Mouse (Mus musculus) forebrain, postnatal 0 days (tissue): ENCODE results near the gene Cnih3. TPM values are rescaled to one million over a fixed set of nuclear protein-coding genes. Genes with fewer than 3 reads are reported as not detected.
A peak's percentile ranks its signal among the peaks of the same experiment; 100 is the strongest.

Experiments
- ATAC-seq: fragments of 200-750 bp; cut with Nextera tagmentation; 2 replicates; pipeline ENCODE4 v1.8.0; 2017; ENCODE audit warnings: mild to moderate bottlenecking, moderate library complexity
- DNase-seq: peaks from one replicate; pipeline ENCODE4 v3.0.0-alpha.2; 2015
- H3K27ac ChIP-seq: fragments of 300-500 bp; sonication (generic); 2 replicates; pipeline ENCODE4 v1.5.1; 2014; ENCODE audit warnings: low read depth, mild to moderate bottlenecking, antibody characterized with exemption, low read length, moderate library complexity, mixed read lengths
- H3K27me3 ChIP-seq: fragments of 300-500 bp; sonication (generic); 2 replicates; pipeline ENCODE4 v1.6.1; 2014; ENCODE audit warnings: mild to moderate bottlenecking, low read length, mixed read lengths; ENCODE audit not compliant: insufficient read depth
- H3K36me3 ChIP-seq: fragments of 300-500 bp; sonication (generic); 2 replicates; pipeline ENCODE4 v1.6.1; 2014; ENCODE audit warnings: mild to moderate bottlenecking, moderate library complexity; ENCODE audit not compliant: insufficient read depth
- H3K4me1 ChIP-seq: fragments of 300-500 bp; sonication (generic); 2 replicates; pipeline ENCODE4 v1.6.1; 2014; ENCODE audit warnings: antibody characterized with exemption; ENCODE audit not compliant: insufficient read depth
- H3K4me2 ChIP-seq: fragments of 300-500 bp; sonication (generic); 2 replicates; pipeline ENCODE4 v1.6.1; 2014; ENCODE audit warnings: low read depth, mild to moderate bottlenecking, moderate library complexity
- H3K4me3 ChIP-seq: fragments of 300-500 bp; sonication (generic); 2 replicates; pipeline ENCODE4 v1.5.1; 2014; ENCODE audit warnings: low read depth, low read length, mixed read lengths
- H3K9ac ChIP-seq: fragments of 300-500 bp; sonication (generic); 2 replicates; pipeline ENCODE4 v1.6.1; 2014; ENCODE audit warnings: mild to moderate bottlenecking
- H3K9me3 ChIP-seq: fragments of 300-500 bp; sonication (generic); 2 replicates; pipeline ENCODE4 v1.6.1; 2016; ENCODE audit warnings: low read length
- CTCF ChIP-seq: sonication (generic); IDR thresholded peaks from 2 replicates; pipeline ENCODE4 v1.5.1; 2016; ENCODE audit warnings: antibody characterized with exemption, control low read depth, low read depth
- WGBS: fragments of 180-500 bp; shearing (Covaris S2); extraction: QIAGEN DNeasy Blood & Tissue Kit; methylation state at CpG from one replicate; pipeline ENCODE4 v1.1.7; 2014; 5-methylcytosine and 5-hydroxymethylcytosine counted together
- polyA plus RNA-seq: library from polyadenylated mRNA; unstranded; fragments of >200 nt; fragmentation: Nextera tagmentation; extraction: Ambion mirVana; gene quantifications from 2 replicates; pipeline ENCODE4 v1.2.1, GENCODE M21; 2015
- total RNA-seq: library from RNA; depleted of rRNA; stranded (reverse); fragments of >200 nt; gene quantifications from 2 replicates; pipeline ENCODE4 v1.2.3, GENCODE M21; 2014

The Cnih3 gene
- total and polyA plus RNA-seq, 2 experiments from 2014 or later, result 49.3 to 62.4 TPM

DNA sequence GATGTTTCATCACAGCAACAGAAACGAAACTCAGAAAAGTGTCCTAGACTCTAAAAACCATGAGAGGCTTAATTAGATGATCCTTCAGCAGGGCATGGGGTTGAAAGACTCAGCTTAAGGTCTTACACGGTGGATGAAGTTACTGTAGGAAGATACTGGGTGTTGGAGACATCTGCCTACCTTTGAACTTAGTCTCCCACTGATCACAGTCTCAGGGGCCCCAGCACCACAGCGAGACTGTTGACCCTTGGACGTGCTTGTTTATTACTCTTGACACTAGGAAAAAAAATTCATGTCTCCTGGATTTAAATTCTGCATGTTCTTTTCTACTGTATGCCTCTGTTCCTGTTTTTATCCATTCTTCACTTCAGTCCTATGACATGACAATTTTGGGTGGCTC lies 11.6 kb downstream of the Cnih3 start:
- Histone ChIP-seq H3K27ac (no peak overlapping the region), H3K4me2 (no peak overlapping the region), H3K4me3 (no peak overlapping the region), H3K9me3 (0 out of 2 replicates have a peak, but pooled peaks cover 3% of the 10 kb centered on the region), H3K36me3 (no peaks in the 10 kb centered on the region), H3K4me1 (0 out of 2 replicates have a peak, but pooled peaks cover 9% of the 10 kb centered on the region), H3K27me3 (no peaks in the 10 kb centered on the region), H3K9ac (no peak overlapping the region)
- WGBS, result 83% methylated on average over 4 of the region's 4 CpGs
- no peak for TF ChIP-seq CTCF
- ATAC-seq (no peak), DNase-seq (no peak)

DNA sequence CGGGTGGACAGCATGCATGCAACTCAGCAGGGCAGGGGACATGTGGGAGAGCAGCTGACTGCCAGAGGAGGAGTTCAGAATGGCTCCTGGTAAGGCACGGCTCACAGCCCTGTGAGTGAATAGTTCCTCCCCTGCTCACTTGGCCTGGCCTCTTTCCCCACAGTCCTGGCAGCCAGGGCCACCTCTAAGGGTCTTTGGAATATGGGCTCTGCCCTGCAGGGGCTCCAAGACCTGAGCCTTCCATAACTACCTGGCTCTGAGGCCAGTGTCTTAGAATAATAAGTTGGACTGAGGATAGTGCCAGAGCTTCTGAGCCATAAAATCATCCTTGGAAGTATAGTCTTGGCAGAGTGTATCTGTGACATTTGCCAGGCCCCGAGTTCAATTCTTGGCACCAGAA lies 12.9 kb downstream of the Cnih3 start:
- no peak for TF ChIP-seq CTCF

DNA sequence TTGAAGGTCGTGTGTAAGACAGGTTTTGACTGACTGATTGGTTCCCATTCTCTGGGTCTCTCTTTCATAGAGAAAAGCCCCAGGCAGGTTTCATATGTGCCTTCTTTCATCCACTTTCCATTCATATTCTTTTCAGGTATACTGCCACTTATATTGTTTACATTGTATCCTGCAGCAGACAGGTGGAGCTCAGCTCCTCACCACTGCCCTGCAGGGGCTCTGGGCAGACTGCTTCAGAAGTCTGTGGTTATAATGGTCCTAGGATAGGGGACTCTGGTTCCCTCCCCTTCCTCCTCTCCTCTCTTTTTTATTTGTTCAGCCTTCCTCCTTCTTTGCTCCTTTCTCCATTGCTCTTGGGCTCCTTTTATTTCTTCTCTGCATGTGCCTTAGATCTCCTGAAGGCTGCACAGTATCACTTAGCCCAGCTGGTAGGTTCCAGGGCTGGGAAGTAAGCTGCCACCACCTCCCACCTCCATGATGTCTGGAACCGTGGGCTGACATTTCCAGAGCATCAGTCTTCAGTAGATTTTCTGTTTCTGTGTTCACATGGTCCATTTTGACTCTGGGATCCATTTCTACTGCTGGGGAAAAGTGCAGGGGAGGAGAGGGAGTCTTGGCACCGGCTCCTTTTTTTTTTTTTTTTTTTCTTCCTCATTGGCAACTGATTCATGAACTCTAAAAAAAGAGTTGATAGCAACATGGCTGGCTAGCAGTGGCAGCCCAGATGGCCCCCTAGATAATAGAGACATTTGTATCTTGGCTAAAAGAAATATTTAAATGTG lies 16.6 kb downstream of the Cnih3 start:
- Histone ChIP-seq H3K4me3 (no peak overlapping the region), H3K27me3 (no peaks in the 10 kb centered on the region), H3K4me2 (0 out of 2 replicates have a peak overlapping the region, but pooled peaks have one; percentile 5), H3K9ac (no peak overlapping the region), H3K27ac (peak overlapping the region; percentile 59; the same call in 1 of the 2 replicates), H3K36me3 (no peaks in the 10 kb centered on the region), H3K9me3 (no peaks in the 10 kb centered on the region), H3K4me1 (peaks cover 18% of the 10 kb centered on the region)
- no peak for TF ChIP-seq CTCF
- WGBS, result 17% methylated on average over 3 of the region's 3 CpGs
- peak; percentile 19; the same call in 1 of the 2 replicates for ATAC-seq
- DNase-seq, result peak; percentile 56

More for the DNA sequence above, 12.9 kb downstream of the Cnih3 start:
- 50% methylated on average over 3 of the region's 3 CpGs for WGBS
- Histone ChIP-seq H3K4me3 (no peak overlapping the region), H3K4me2 (no peak overlapping the region), H3K27me3 (no peaks in the 10 kb centered on the region), H3K4me1 (peaks cover 18% of the 10 kb centered on the region), H3K27ac (no peak overlapping the region), H3K9me3 (no peaks in the 10 kb centered on the region), H3K9ac (no peak overlapping the region), H3K36me3 (no peaks in the 10 kb centered on the region)
- ATAC-seq (0 out of 2 replicates have a peak, but pooled peaks have one; percentile 16), DNase-seq (peak; percentile 49)

DNA sequence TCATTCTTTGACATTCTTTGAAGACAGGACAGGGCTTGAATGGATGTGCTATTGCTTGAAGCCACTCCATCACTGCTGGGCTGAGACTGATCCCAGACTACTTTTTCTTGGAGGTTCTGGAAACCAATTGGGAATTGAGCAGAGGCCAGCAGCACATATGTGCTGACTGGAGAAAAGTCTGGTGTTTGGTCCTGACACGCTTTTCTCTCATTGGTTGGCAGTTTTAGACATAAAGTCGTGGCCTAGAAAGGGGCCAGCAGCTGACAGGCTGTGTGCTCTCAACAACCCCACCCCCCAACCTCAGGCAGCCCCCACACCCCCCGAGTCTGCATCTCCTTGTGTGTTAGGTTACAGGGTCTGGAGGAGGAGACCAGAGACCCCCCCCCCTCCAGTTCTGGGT lies 17.9 kb downstream of the Cnih3 start:
- peak; percentile 72 for DNase-seq
- no peaks in the 10 kb centered on the region for H3K27me3 ChIP-seq
- peak; percentile 70 for ATAC-seq
- no peaks in the 10 kb centered on the region for H3K9me3 ChIP-seq
- H3K4me1 ChIP-seq, result peaks cover 18% of the 10 kb centered on the region
- 41% methylated on average over 3 of the region's 3 CpGs for WGBS
- H3K9ac ChIP-seq, result no peak overlapping the region
- H3K27ac ChIP-seq, result 0 out of 2 replicates have a peak overlapping the region, but pooled peaks have one; percentile 59
- H3K4me2 ChIP-seq, result no peak overlapping the region
- TF ChIP-seq CTCF, result no peak
- no peak overlapping the region for H3K4me3 ChIP-seq
- H3K36me3 ChIP-seq, result no peaks in the 10 kb centered on the region

DNA sequence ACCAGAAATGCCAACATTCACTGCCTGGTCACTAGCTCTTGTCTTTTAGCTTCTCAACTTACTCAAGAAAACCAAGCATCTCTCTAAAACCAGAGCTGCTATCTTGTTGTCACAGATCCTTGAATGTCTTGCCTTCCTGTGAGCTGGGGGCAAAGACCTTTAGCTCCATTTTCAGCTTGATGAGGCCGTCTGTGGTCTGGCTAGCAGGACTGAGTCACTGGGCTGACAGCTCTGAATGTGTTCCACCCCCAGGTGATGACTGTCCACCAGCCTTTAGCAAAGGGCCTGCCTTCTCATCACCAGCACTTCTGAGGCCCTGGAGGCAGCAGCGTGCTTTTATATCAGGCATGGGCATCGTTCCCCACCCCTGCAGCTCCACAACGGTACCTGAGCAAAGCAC lies 18.8 kb downstream of the Cnih3 start:
- Histone ChIP-seq H3K9ac (no peak overlapping the region), H3K27me3 (no peaks in the 10 kb centered on the region), H3K4me1 (peaks cover 18% of the 10 kb centered on the region), H3K4me2 (no peak overlapping the region), H3K4me3 (no peak overlapping the region), H3K9me3 (no peaks in the 10 kb centered on the region), H3K27ac (no peak overlapping the region), H3K36me3 (no peaks in the 10 kb centered on the region)
- no peak for TF ChIP-seq CTCF
- DNase-seq (no peak), ATAC-seq (no peak)
- WGBS, result 84% methylated on average over 4 of the region's 4 CpGs

DNA sequence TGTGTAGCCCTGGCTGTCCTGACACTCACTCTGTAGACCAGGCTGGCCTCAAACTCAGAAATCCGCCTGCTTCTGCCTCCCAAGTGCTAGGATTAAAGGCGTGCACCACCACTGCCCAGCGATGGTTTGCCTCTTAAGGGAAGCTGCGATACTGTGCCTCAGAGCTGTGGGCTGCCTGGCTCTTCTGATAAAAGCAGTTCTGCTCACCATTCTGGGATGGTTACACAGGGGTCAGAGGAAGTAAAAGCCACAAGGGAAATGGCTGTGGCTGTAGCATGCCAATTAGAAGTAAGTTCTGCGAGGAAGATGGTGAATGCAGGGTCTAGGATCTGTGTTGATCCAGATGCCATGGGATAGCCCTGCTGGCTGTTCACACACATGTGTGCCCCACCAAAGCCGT lies 19.9 kb downstream of the Cnih3 start:
- no peaks in the 10 kb centered on the region for H3K9me3 ChIP-seq
- ATAC-seq, result no peak
- no peaks in the 10 kb centered on the region for H3K36me3 ChIP-seq
- H3K27me3 ChIP-seq, result no peaks in the 10 kb centered on the region
- H3K4me2 ChIP-seq, result no peak overlapping the region
- 80% methylated on average over 6 of the region's 6 CpGs for WGBS
- no peak for TF ChIP-seq CTCF
- H3K4me1 ChIP-seq, result peaks cover 18% of the 10 kb centered on the region
- H3K9ac ChIP-seq, result no peak overlapping the region
- no peak for DNase-seq
- no peak overlapping the region for H3K4me3 ChIP-seq
- H3K27ac ChIP-seq, result no peak overlapping the region

DNA sequence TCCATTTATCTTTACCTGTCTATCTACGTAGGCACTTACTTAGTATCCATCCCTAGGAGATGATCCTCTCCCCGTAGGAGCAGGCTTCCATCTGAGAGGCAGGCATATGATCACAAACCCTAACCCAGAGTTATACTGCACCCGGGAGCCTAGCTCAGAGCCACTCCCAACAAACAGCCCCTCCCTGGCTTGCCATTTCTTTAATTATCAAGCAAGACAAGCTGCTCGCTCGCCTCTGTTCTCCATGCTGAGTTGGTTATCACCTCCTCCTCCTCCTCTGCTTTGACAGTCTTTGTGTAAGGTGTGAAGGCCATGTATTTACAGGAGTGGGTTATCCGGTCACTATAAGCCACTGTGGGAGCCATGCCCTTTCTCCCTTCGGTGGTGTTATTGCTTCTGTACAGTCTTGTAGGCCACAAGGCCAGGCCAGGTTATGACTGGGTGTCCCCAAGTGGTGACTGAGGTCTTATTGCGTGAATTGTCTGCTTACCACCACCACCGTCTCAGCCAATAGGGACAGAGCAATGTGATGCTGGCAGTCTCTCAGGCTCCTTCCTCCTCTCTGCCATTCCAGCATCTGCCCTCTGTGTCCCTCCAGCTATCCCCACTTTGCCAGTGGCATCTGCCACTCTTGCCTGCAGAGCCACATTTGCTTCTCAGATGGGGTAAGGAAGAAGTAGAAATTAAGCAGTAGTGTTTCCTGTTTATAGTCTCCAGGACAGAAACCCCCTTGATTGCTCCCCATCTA lies 22.4 kb downstream of the Cnih3 start:
- Histone ChIP-seq H3K4me2 (no peak overlapping the region), H3K4me3 (no peak overlapping the region), H3K36me3 (no peaks in the 10 kb centered on the region), H3K9me3 (no peaks in the 10 kb centered on the region), H3K27me3 (no peaks in the 10 kb centered on the region), H3K9ac (no peak overlapping the region), H3K4me1 (peaks cover 5% of the 10 kb centered on the region; the same call in 1 of the 2 replicates), H3K27ac (no peak overlapping the region)
- 83% methylated on average over 9 of the region's 9 CpGs for WGBS
- TF ChIP-seq CTCF, result no peak
- DNase-seq, result no peak
- no peak for ATAC-seq
